Mouse (Mus musculus) megakaryocyte progenitor cell, adult 5-6 weeks (primary cell): ENCODE data around the gene Prickle1. TPM values are rescaled to one million over a fixed set of nuclear protein-coding genes. Genes with fewer than 3 reads are reported as not detected.

Experiments used
- ATAC-seq: replicated peaks from 2 replicates; pipeline ENCODE4 v1.8.0; 2016; ENCODE audit warnings: mild to moderate bottlenecking, moderate TSS enrichment, inconsistent platforms; ENCODE audit not compliant: poor library complexity
- total RNA-seq, 2 experiments: library from RNA; stranded (forward) in 1 of 2; stranded (reverse) in 1 of 2; fragments of 157-497, 149-512 nt in 1 of 2; fragments of 200-1000 nt in 1 of 2; gene quantifications; 2 replicates each; pipeline versions ENCODE4 v1.2.3 to v1.2.4; 2015 to 2017

Prickle1 gene
- total RNA-seq (2015) (1.8 and 2.0 TPM in 2 replicates), total RNA-seq (2017) (1.7 and 2.3 TPM in 2 replicates)

DNA sequence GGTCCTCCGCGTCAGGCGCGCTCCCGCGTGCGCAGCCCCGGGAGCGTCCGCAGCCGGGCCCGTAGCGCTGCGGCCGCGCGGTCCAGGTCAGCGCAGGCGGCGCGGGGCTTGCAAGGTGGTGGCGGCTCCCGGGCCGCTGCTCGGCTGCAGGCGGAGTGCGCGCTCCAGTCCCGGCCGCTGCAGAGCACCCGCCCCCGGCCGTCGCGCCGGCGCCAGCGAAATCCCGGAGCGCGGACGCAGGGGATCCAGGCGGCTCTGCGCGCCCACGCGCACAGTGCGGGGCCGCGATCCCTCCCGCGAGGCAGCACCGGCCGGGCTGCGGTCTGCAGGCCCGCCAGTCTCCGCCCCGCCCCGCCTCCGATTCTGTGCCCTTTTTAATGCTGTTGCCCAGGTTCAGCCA is at the start of gene Prickle1:
Gene Prickle1 (minus strand): TSS at position 146 of the 400 bp plus-strand sequence.
- peak; percentile 75 for ATAC-seq

- ATAC-seq, result no peak
These were observed 44.5 kb upstream of the Prickle1 start for GRCm38 (mm10) chr15:93640221-93640620.

DNA sequence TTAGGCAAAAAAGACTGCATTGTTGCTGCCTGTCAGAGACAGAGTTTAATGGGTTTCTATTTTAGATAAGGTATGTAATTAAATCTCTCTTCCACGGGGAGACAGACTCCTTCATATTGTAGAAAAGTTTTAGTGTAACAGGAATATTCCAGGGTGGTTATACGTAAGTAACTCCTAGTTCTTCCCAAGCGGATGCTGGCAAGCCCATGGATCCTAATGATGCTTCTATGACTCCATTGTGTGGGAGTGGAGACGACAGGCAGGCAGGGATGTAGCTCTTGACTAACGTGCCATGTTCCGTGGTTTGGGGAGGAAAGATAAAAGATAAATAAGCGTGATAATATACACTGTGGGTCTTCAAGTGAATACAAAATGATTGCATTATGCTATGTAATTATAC is 41.3 kb upstream of the Prickle1 start:
- no peak for ATAC-seq

DNA sequence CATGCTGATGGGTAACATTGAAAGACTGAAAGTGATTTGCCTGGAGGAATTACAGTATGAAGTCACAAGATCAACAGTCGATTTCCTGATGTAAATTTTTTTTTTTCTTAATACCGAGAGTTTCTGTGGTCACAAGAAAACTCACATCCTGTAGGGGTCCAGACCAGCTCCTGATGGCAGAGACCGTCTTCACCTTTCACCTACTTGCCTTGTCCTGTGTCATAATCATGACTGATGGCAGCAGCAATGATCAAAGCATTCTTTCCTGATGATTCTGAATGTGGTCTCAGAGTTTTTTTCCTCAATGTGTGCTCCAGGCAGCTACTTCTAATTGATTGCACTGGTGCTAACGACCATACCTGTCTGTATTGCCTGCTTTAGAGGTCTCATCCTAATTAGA is 39.9 kb upstream of the Prickle1 start:
- no peak for ATAC-seq

DNA sequence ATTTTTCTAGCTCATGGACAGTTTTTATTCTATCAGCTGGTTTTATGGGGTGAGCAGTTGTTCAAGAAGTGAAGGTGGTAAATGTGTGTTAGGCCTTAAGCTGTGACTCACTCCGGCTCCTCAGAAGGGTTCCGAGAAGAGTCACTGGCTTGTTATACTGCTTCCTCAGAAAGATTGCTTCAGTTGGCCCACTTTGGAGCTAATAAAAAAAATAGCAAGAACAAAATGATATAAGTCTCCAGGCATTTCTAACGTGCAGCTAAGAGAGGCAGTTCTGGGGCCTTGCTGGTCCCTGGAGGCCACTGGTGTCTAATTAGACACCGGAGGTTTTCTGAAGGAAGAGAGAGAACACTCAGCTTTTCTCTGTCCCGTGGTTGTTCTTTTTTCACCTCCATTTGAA is 38.8 kb upstream of the Prickle1 start:
- no peak for ATAC-seq

DNA sequence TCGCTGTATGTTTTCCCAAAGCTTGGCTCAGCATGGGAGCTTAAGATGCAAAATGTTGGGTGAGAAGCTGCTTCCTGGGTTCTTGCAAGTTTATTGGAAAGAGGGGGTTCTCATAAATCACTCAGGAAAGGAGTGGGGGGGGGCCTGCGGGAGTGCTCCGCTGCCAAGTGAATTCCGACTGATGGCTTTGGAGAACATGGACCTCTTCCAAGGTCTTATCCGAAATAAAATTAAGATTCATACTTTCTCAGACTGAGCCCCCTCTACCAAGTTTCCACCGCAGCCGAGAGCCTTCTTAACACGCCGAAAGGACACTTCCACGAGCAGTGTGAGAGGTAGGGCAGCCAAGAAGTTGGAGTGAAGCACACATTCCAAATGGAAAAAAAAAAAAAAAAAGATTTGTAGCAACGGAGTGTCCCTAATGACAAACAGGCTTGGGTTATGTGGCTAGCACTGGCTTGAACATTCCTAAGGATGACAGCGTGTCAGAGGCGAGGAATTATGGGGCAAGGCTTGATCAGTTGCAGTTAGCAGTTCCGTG is 34.4 kb upstream of the Prickle1 start:
- ATAC-seq, result no peak

DNA sequence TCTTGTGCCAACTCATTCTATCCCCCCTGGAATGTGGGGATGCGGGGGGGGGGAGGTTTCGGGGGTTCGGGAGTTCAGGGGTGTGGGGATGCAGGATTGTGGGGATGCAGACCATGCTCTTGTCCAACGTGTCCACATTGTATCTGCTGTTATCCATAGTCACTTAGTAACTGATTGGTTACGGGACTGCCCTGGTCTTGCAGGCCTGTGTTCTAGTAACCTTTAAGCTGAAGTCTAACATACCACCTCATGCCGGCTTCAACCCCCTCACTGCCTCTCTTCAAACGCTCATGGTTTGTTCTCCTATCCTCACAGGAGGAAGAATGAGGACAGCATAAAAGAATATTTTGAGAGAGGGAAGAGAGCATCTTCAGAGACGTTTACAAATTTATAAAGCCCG is 33.5 kb upstream of the Prickle1 start:
- ATAC-seq, result no peak

DNA sequence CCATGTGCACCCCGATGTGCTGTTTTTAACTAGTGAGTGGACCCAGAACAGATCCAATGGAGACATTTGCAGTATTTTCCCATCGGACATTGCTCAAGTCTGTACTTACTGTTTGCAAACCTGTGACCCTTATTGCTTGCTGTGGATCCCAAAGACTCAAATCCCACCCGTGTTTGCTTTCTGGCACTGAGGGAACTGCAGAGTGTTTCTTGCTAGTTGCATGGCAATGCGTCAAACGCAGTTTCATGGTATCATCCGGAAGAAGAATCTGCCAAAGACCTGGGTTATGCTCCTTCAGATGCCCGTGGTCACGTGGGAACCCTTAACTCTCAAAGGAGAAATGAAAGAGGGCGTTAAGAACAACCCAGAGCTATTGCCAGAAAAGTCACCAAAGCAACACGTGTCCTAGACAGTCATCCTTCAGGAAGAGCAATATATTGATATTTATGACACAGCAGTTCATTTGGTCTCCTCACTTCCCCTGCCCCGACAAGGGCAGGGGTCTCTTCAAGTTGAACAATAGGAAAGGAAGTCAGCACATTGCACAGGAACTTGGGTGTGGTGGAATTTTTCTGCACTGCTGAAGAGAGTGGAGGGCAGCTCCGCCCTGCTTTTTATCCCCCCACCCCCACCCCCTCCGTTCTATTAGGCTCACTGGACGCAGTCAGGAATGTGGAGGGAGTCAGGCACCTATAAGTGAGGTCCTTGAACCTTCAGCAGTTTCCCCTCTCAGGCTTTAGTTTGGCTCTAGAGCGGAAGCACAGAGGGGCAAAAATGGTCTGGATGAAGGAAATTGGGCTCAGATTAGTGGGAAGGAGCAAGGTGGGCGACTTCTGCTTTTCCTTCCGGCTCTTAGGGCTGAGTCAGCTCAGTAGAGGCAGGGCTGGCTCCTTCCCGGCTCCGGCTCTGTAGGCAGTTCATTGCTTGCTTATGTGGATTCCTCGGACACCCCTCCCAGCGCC is 32.4 kb upstream of the Prickle1 start:
- ATAC-seq, result peak; percentile 31; the same call in 1 of the 2 replicates

DNA sequence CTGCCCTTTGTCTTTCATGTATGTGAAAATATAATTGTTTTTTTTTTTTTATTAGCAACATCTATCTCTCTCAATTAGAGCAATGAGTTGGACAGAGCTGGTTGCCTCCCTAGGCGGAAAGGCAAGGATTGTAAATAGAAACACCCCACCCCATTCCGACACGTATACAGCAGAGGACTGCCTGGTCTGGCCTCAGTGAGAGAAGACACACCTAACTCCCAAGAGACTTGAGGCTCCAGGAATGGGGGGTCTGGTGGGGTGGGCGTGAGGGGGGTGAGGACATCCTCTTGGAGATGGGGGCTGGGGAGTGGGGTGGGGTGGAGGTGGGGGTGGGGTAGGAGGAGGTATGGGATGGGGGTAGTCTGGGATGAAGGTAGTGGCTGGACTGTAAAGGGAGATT is 23.9 kb upstream of the Prickle1 start:
- no peak for ATAC-seq

DNA sequence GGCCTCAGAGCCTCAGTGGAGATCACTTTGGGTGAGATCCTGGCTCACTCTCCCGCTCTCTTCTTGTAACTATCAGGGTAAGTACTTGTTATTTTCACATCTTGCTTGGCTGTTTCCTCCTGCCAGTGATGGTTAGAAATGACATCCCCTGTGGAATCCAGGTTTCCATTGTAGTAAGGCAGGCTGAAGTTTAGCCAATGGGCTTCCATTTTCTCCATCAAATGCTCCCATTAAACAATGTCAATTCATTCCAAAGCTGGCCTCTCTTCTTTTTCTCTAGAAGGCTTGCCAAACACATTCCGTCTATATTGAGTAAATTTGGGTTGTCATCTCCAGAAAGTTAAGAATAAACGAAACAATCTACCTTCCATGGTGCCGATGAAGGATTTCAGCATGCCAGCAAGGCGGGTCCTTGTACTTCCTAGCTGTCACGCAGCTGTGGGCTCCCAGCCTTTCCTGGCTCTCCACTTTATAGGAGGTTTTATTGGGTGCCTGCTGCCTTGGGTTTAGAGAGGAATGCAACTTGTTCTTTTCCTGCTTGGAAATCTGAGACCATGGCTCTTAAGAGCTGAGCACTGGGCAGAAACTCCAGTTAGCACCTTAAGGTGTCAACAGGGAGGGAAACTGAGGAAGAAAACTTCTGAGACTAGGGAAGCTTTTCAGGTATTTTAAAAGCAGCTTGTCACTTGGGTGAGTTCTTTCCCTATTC is 22.9 kb upstream of the Prickle1 start:
- ATAC-seq, result no peak

DNA sequence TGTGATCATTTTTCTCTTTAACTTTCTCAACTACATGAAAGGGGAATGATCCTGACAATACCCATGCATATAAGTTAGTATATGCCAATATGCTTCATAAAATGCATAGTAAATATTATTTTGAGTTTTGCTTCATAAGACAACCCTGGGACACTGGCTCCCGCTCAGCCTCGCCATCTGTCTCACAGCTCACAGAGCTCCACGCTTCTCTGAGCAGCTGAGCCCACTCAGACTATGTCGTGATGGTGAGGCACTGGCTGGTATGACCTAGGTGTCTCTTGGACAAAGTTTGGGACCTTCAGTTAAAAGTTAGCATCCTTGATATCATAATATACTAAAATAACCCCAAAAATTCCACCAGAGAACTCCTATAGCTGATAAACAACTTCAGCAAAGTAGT is 20.6 kb upstream of the Prickle1 start:
- no peak for ATAC-seq

- no peak for ATAC-seq
These were observed 19.3 kb upstream of the Prickle1 start for GRCm38 (mm10) chr15:93615031-93615430.

- no peak for ATAC-seq
These were observed 17.9 kb upstream of the Prickle1 start for GRCm38 (mm10) chr15:93613606-93614005.

- ATAC-seq, result no peak
These were observed 16.0 kb upstream of the Prickle1 start for GRCm38 (mm10) chr15:93611536-93612300.

DNA sequence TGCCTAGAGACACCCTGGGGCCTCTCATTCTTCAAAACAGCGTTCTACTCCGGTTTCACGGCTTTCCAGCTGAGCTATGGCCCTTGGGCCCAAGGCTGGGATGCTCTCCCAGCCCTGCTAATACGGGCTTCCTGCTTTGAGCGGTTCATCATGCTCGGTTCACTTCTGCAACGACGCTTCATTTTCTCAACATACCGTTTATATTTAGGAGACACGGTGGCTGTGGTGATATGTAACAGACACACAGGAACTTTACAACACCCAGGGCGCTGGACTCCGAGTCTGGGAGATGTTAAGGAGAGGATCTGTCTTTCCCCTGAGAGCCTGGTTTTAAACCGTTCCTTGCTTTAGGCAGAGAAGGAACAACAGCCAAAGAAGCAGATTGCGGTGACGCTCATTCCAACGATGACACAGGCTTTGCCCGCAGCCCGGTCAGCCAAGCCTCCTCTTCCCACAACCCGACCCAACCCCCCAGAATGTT is 15.1 kb upstream of the Prickle1 start:
- no peak for ATAC-seq

GRCm38 (mm10) chr15:93610288-93610687 is 14.6 kb upstream of the Prickle1 start:
- ATAC-seq, result no peak

DNA sequence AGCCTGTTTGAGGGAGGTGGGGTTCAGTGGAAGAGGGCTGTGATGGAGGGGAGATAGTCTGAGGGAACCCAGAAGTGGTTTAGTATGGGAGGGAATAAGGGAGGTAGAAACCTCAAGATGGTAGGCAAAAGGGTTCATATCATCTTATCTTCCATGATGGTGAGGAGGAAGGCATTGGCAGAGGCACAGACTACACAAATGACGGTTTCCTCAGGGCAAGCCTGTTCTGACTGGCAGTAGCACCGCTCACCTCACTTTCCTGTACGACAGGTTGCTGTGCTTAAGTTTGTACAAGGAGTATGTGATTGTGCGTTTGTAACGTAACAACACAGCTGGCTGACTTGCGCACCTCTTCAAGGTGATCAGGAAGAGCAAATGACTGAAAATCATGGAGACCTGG is 7.2 kb upstream of the Prickle1 start:
- ATAC-seq, result peak; percentile 48

DNA sequence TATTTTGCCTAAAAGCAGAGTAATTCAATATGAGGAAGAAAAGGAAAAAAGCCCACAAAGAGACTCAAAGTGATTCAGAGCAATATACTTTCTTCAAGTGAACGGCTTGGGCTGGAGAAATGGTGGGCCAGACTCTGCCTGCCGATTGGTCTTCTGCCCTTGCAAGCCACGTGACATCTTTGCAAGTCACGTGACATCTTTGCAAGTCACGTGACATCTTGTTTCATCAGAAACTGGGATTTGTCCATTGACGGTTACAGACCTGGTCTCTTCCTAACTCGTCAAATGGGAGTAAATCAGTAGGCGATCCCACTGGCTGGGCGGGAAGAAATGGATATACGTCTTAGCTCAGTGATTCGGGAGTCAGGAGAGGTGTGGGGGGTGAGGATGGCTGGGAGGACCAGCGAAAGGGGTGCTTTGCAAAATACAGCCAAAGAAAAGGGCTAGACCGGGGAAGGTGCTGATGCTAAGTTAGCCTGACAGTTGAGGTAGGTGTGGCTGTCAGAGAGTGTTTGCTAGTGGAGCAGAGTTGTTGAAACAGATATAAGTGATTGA is 5.8 kb upstream of the Prickle1 start:
- no peak for ATAC-seq

- ATAC-seq, result no peak
These were observed 1.3 kb upstream of the Prickle1 start for GRCm38 (mm10) chr15:93596991-93597390.

DNA sequence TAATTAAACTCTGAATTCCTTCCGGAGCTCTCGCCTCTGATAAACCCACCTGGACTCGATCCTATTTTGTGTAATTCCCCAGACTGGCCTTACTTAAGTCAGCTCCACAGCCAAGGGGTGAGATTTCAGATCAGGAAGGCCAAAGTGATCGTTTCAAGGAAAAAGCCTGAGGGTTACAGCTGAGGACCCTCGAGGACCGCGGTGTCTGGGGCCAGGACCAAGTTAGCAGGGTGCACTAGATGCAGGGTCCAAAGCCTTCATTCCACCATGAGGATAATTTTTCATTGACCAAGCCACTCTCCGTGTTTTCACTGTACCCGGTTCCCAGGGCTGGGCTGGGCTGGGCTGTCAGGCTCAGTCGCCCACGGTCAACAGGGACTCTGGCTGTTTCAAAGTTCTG is 594 bp upstream of the Prickle1 start:
- ATAC-seq, result peak; percentile 63
